Mouse (Mus musculus) intestine, embryonic 15.5 days (tissue): ENCODE measurements around the gene Cldn3. TPM values are rescaled to one million over a fixed set of nuclear protein-coding genes. Genes with fewer than 3 reads are reported as not detected.
"Not testable (repeated sequence)": the region's sequence is repeated elsewhere in the genome, so short reads cannot be mapped to it uniquely, and the experiment has no call there.

Experiments used
- ATAC-seq: fragments of 200-750 bp; cut with Nextera tagmentation; 2 replicates; pipeline ENCODE4 v1.8.0; 2017; ENCODE audit warnings: moderate TSS enrichment, moderate library complexity
- H3K27ac ChIP-seq: fragments of 300-500 bp; sonication (generic); 2 replicates; pipeline ENCODE4 v1.5.1; 2015; ENCODE audit warnings: mild to moderate bottlenecking, inconsistent platforms
- H3K27me3 ChIP-seq: fragments of 300-500 bp; sonication (generic); replicated peaks from 2 replicates; pipeline ENCODE4 v1.6.1; 2015; ENCODE audit warnings: inconsistent platforms
- H3K36me3 ChIP-seq: fragments of 300-500 bp; sonication (generic); 2 replicates; pipeline ENCODE4 v1.6.1; 2015; ENCODE audit warnings: inconsistent platforms
- H3K4me1 ChIP-seq: fragments of 300-500 bp; sonication (generic); replicated peaks from 2 replicates; pipeline ENCODE4 v1.6.1; 2015; ENCODE audit warnings: inconsistent platforms
- H3K4me2 ChIP-seq: fragments of 300-500 bp; sonication (generic); replicated peaks from 2 replicates; pipeline ENCODE4 v1.6.1; 2015; ENCODE audit warnings: mild to moderate bottlenecking, inconsistent platforms
- H3K4me3 ChIP-seq: fragments of 300-500 bp; sonication (generic); replicated peaks from 2 replicates; pipeline ENCODE4 v1.5.1; 2015; ENCODE audit warnings: inconsistent platforms
- H3K9ac ChIP-seq: fragments of 300-500 bp; sonication (generic); 2 replicates; pipeline ENCODE4 v1.6.1; 2015; ENCODE audit warnings: inconsistent platforms
- H3K9me3 ChIP-seq: fragments of 300-500 bp; sonication (generic); 2 replicates; pipeline ENCODE4 v1.6.1; 2016; ENCODE audit warnings: inconsistent platforms
- WGBS: fragments of 180-500 bp; shearing (Covaris S2); methylation state at CpG from one replicate; pipeline ENCODE4 v1.1.7; 2015; 5-methylcytosine and 5-hydroxymethylcytosine counted together
- polyA plus RNA-seq: library from polyadenylated mRNA; unstranded; fragments of >200 nt; fragmentation: Nextera tagmentation; extraction: Ambion mirVana; gene quantifications from 2 replicates; pipeline ENCODE4 v1.2.1, GENCODE M21; 2015

Cldn3 gene
- polyA plus RNA-seq, 1 experiment from 2014 or later = 173 TPM

- no peak overlapping the region for H3K4me3 ChIP-seq
- WGBS = 23% methylated on average over 5 of the region's 5 CpGs
- peak overlapping the region; percentile 46 for H3K4me2 ChIP-seq
- H3K9ac ChIP-seq = peak overlapping the region; percentile 18; the same call in 1 of the 2 replicates
- 0 out of 2 replicates have a peak, but pooled peaks cover 7% of the 10 kb centered on the region for H3K27me3 ChIP-seq
- H3K36me3 ChIP-seq = no peaks in the 10 kb centered on the region
- H3K9me3 ChIP-seq = no peaks in the 10 kb centered on the region
- peak; percentile 15; the same call in 1 of the 2 replicates for ATAC-seq
- H3K27ac ChIP-seq = peak overlapping the region; percentile 88
- peaks cover 24% of the 10 kb centered on the region for H3K4me1 ChIP-seq
Observed at GRCm38 (mm10) chr5:134947420-134948084, 38.5 kb upstream of the Cldn3 start.

GRCm38 (mm10) chr5:134948085-134948439 is 38.0 kb upstream of the Cldn3 start:
- Histone ChIP-seq H3K4me3 (no peak overlapping the region), H3K4me1 (peaks cover 24% of the 10 kb centered on the region), H3K4me2 (peak overlapping the region; percentile 46), H3K9ac (peak overlapping the region; percentile 18), H3K27me3 (0 out of 2 replicates have a peak, but pooled peaks cover 7% of the 10 kb centered on the region), H3K36me3 (no peaks in the 10 kb centered on the region), H3K9me3 (no peaks in the 10 kb centered on the region), H3K27ac (peak overlapping the region; percentile 88)
- 55% methylated on average over 4 of the region's 4 CpGs for WGBS
- no peak for ATAC-seq

GRCm38 (mm10) chr5:134951053-134951884 is 34.7 kb upstream of the Cldn3 start:
- Histone ChIP-seq H3K9me3 (no peaks in the 10 kb centered on the region), H3K9ac (peak overlapping the region; percentile 48; the same call in 1 of the 2 replicates), H3K27ac (peak overlapping the region; percentile 86), H3K4me1 (peaks cover 24% of the 10 kb centered on the region), H3K4me2 (peak overlapping the region; percentile 60), H3K4me3 (peak overlapping the region; percentile 18), H3K36me3 (no peaks in the 10 kb centered on the region), H3K27me3 (0 out of 2 replicates have a peak, but pooled peaks cover 6% of the 10 kb centered on the region)
- peak; percentile 57 for ATAC-seq
- WGBS = 6% methylated on average over 19 of the region's 19 CpGs

- no peak overlapping the region for H3K9ac ChIP-seq
- no peaks in the 10 kb centered on the region for H3K27me3 ChIP-seq
- no peaks in the 10 kb centered on the region for H3K36me3 ChIP-seq
- H3K4me2 ChIP-seq = no peak overlapping the region
- H3K9me3 ChIP-seq = no peaks in the 10 kb centered on the region
- WGBS = 67% methylated on average over 5 of the region's 5 CpGs
- ATAC-seq = no peak
- H3K4me3 ChIP-seq = no peak overlapping the region
- no peak overlapping the region for H3K27ac ChIP-seq
- peaks cover 11% of the 10 kb centered on the region for H3K4me1 ChIP-seq
Observed at GRCm38 (mm10) chr5:134955491-134955890, 30.5 kb upstream of the Cldn3 start.

GRCm38 (mm10) chr5:134959114-134959513 is 26.9 kb upstream of the Cldn3 start:
- Histone ChIP-seq H3K4me1 (peaks cover 6% of the 10 kb centered on the region; the same call in 1 of the 2 replicates), H3K4me2 (no peak overlapping the region), H3K36me3 (no peaks in the 10 kb centered on the region), H3K4me3 (no peak overlapping the region), H3K9ac (no peak overlapping the region), H3K27ac (peak overlapping the region; percentile 56), H3K9me3 (no peaks in the 10 kb centered on the region), H3K27me3 (no peaks in the 10 kb centered on the region)
- 57% methylated on average over 7 of the region's 7 CpGs for WGBS
- ATAC-seq = peak; percentile 91

- Histone ChIP-seq H3K4me3 (no peak overlapping the region), H3K9ac (no peak overlapping the region), H3K9me3 (no peaks in the 10 kb centered on the region), H3K27ac (no peak overlapping the region), H3K4me1 (peaks cover 6% of the 10 kb centered on the region; the same call in 1 of the 2 replicates), H3K4me2 (no peak overlapping the region), H3K36me3 (no peaks in the 10 kb centered on the region), H3K27me3 (no peaks in the 10 kb centered on the region)
- WGBS = 80% methylated on average over 2 of the region's 2 CpGs
- no peak for ATAC-seq
Observed at GRCm38 (mm10) chr5:134960430-134960829, 25.6 kb upstream of the Cldn3 start.

- 0 out of 2 replicates have a peak overlapping the region, but pooled peaks have one; percentile 3 for H3K27ac ChIP-seq
- no peak for ATAC-seq
- 92% methylated on average over 2 of the region's 2 CpGs for WGBS
Observed at GRCm38 (mm10) chr5:134961519-134961918, 24.5 kb upstream of the Cldn3 start.

GRCm38 (mm10) chr5:134963546-134963945 is 22.5 kb upstream of the Cldn3 start:
- WGBS = 31% methylated on average over 5 of the region's 5 CpGs
- H3K4me2 ChIP-seq = no peak overlapping the region
- no peak for ATAC-seq
- H3K27ac ChIP-seq = no peak overlapping the region
- H3K27me3 ChIP-seq = no peaks in the 10 kb centered on the region
- no peaks in the 10 kb centered on the region for H3K9me3 ChIP-seq
- H3K36me3 ChIP-seq = no peaks in the 10 kb centered on the region
- no peak overlapping the region for H3K4me3 ChIP-seq
- H3K4me1 ChIP-seq = peaks cover 9% of the 10 kb centered on the region; the same call in 1 of the 2 replicates
- no peak overlapping the region for H3K9ac ChIP-seq

More at GRCm38 (mm10) chr5:134961519-134961918, 24.5 kb upstream of the Cldn3 start:
- H3K9me3 ChIP-seq = no peaks in the 10 kb centered on the region
- H3K4me3 ChIP-seq = no peak overlapping the region
- H3K36me3 ChIP-seq = no peaks in the 10 kb centered on the region
- no peak overlapping the region for H3K9ac ChIP-seq
- no peaks in the 10 kb centered on the region for H3K27me3 ChIP-seq
- no peak overlapping the region for H3K4me2 ChIP-seq
- H3K4me1 ChIP-seq = peaks cover 8% of the 10 kb centered on the region; the same call in 1 of the 2 replicates

- H3K27ac ChIP-seq, ATAC-seq, H3K4me2 ChIP-seq, H3K36me3 ChIP-seq, H3K9ac ChIP-seq, H3K4me1 ChIP-seq, H3K4me3 ChIP-seq, H3K27me3 ChIP-seq, H3K9me3 ChIP-seq: not testable (repeated sequence)
Observed at GRCm38 (mm10) chr5:134964655-134965054, 21.4 kb upstream of the Cldn3 start.

GRCm38 (mm10) chr5:134965473-134965851 is 20.6 kb upstream of the Cldn3 start:
- H3K36me3 ChIP-seq = no peaks in the 10 kb centered on the region
- ATAC-seq = no peak
- WGBS = 7% methylated on average over 10 of the region's 10 CpGs
- H3K27me3 ChIP-seq = no peaks in the 10 kb centered on the region
- H3K27ac ChIP-seq = peak overlapping the region; percentile 77
- H3K4me3 ChIP-seq = peak overlapping the region; percentile 31; the same call in 1 of the 2 replicates
- peak overlapping the region; percentile 32 for H3K9ac ChIP-seq
- no peaks in the 10 kb centered on the region for H3K9me3 ChIP-seq
- H3K4me2 ChIP-seq = peak overlapping the region; percentile 68
- H3K4me1 ChIP-seq = peaks cover 9% of the 10 kb centered on the region; the same call in 1 of the 2 replicates

- no peaks in the 10 kb centered on the region for H3K9me3 ChIP-seq
- peak overlapping the region; percentile 92 for H3K27ac ChIP-seq
- peak; percentile 87 for ATAC-seq
- H3K4me3 ChIP-seq = peak overlapping the region; percentile 31
- H3K27me3 ChIP-seq = no peaks in the 10 kb centered on the region
- peak overlapping the region; percentile 68 for H3K4me2 ChIP-seq
- WGBS = 4% methylated on average over 33 of the region's 33 CpGs
- no peaks in the 10 kb centered on the region for H3K36me3 ChIP-seq
- peak overlapping the region; percentile 32 for H3K9ac ChIP-seq
- H3K4me1 ChIP-seq = peaks cover 9% of the 10 kb centered on the region; the same call in 1 of the 2 replicates
Observed at GRCm38 (mm10) chr5:134965852-134966821, 19.9 kb upstream of the Cldn3 start.
